Mouse (Mus musculus) adrenal gland, postnatal 14 days (tissue): Measurements from ENCODE around the gene Fgfr2. TPM values are rescaled to one million over a fixed set of nuclear protein-coding genes. Genes with fewer than 3 reads are reported as not detected.
A peak's percentile ranks its signal among the peaks of the same experiment; 100 is the strongest.

Experiments used
- DNase-seq: peaks from one replicate; pipeline ENCODE4 v3.0.0; 2021; ENCODE audit warnings: mixed read lengths
- total RNA-seq: library from RNA; stranded (reverse); gene quantifications from 2 replicates; pipeline ENCODE4 v1.2.3, GENCODE M21; 2021

Gene Fgfr2
- total RNA-seq, 1 experiment from 2014 or later, result 227 TPM

DNA sequence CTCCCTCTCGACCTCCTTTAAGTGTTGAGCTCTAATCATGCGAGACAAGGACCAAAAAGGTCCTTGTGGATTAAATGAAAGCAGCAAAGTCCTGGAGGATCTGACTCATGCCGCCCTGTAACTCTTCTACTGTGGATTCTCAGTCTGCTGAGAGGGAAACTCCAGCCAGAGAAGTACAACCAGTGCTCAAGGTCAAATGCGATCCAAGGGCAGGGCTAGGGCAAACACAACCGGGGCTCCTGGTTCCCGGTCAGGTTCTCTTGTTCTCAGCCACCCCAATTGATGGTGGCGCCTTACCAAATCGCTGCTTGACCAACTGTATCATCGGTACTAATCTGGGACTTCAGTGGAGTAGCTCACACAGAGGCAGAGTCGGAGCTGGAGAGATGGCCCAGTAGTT is 322.3 kb downstream of the Fgfr2 start:
- DNase-seq, result peak; percentile 41

DNA sequence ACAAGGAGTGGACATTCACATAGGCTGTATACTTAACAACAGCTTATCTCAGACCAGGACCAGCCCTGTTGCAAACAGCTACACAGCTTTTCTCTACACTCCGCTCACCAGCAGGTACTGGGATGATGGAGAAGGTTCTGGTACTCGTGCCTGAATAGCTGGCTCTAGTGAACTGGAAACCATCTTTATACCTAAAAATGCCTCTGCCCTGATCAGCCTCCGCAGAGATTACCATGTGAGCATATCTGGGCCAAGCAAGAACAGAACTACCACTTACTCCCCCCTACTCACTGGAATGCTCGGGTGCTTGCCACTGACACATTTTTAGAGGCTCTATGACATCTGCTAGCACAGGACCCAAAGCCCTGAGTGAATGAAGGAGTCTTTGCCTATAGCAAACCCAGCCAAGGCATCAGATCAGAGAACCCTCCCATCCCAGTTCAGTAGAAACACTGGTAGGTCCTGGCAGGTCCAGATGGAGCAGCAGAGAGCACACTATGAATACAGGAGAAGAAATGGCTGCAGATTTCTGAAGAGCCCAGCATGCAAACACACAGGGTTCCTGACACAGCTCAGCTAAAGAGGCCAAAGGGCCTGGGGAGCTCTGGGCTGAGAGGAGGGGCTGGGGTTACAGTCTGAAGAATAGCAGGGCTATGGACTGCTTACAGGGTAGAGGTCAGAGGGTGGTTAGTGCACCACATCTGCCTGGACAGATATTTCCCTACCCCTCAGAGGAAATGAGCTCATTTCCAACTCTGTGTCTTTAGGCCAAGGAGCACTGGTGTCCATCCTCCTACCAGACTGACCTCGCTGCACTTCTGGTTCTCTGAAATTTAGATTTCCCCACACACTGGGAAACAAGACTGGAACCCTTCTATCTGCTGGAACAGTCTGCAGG is 323.8 kb downstream of the Fgfr2 start:
- peak; percentile 19 for DNase-seq

GRCm38 (mm10) chr7:132795141-132795540 is 328.0 kb downstream of the Fgfr2 start:
- DNase-seq, result no peak

GRCm38 (mm10) chr7:132793467-132793866 is 329.7 kb downstream of the Fgfr2 start:
- DNase-seq, result peak; percentile 45

- DNase-seq, result no peak
Observed at GRCm38 (mm10) chr7:132790447-132791219, 332.5 kb downstream of the Fgfr2 start.

GRCm38 (mm10) chr7:132788826-132789225 is 334.3 kb downstream of the Fgfr2 start:
- DNase-seq, result peak; percentile 69

GRCm38 (mm10) chr7:132787496-132788190 is 335.5 kb downstream of the Fgfr2 start:
- no peak for DNase-seq

DNA sequence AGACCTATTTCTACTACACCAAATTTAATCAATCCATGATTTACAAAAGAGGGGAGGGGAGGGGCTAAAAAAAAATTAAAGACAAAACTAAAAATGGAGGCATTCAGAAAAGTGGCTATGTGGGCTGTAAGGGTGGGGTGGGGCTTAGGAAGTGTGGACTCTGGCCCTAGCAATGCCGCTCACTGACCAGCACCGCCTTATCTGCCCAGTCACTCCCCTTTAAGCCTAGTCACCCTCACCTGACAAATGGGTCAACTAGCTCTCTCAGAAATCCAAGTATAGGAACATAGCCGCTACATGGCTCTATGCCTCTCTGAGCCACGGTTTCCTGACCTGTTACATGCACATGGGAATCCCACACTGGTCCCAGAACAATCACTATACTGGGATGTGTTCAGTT is 336.1 kb downstream of the Fgfr2 start:
- no peak for DNase-seq

- DNase-seq, result no peak
Observed at GRCm38 (mm10) chr7:132786522-132786921, 336.6 kb downstream of the Fgfr2 start.

- no peak for DNase-seq
Observed at GRCm38 (mm10) chr7:132786011-132786410, 337.1 kb downstream of the Fgfr2 start.

GRCm38 (mm10) chr7:132784101-132784500 is 339.0 kb downstream of the Fgfr2 start:
- no peak for DNase-seq

GRCm38 (mm10) chr7:132781850-132782249 is 341.3 kb downstream of the Fgfr2 start:
- DNase-seq, result no peak

- DNase-seq, result no peak
Observed at GRCm38 (mm10) chr7:132781130-132781814, 341.9 kb downstream of the Fgfr2 start.

- no peak for DNase-seq
Observed at GRCm38 (mm10) chr7:132780611-132781010, 342.5 kb downstream of the Fgfr2 start.

GRCm38 (mm10) chr7:132778630-132779029 is 344.5 kb downstream of the Fgfr2 start:
- DNase-seq, result no peak

DNA sequence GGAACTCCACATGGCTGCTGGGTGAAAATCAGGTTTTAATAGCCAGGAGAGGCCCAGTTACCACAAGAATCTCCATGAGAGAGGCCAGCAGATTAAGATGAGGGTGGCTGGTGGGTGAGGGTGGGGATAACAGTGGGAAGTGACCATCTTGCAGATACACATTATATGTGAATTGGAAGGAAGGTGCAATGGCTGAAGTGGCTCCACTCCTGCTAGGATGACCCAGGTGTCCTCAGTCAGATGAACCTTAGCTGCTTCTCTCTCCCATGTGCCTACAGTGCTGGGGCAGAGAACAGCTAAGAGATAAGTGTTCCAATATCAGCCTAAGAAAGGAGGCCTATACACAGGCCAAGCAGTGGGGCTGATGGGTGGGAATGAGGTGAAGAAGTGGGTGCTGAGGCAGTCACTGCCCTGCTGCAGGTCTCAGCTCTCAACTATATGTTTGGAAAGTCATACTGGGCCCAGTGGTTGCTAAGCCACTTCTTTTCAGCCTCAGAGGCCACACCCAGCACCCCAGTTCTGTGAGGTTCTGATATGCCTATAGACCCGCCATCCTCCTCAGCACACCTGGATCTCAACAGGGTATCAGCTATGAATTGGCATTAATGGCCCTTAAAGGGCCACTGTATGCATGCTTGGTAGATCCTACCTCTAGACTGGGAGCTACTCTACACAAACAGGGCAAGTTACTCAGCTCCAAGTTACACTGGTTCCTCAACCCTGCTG is 345.3 kb downstream of the Fgfr2 start:
- DNase-seq, result no peak

DNA sequence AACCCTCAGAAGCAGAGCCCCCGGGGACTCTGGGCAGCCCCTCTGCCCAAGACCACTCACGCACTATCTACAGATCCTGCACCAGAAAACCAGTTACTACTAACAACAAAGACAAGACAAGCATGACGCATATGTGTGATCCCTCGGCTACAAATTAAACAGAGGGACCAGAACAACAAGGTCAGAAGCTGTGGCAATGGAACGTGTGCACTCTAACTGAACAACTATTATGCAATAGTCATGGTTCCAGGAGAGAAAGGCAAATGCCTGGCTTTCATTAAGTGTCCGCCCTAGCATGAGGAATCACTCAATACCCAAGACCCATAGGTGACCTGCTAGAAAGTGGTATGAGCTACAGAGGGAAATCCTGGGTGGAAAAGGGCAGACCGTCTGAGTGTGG is 346.0 kb downstream of the Fgfr2 start:
- no peak for DNase-seq

DNA sequence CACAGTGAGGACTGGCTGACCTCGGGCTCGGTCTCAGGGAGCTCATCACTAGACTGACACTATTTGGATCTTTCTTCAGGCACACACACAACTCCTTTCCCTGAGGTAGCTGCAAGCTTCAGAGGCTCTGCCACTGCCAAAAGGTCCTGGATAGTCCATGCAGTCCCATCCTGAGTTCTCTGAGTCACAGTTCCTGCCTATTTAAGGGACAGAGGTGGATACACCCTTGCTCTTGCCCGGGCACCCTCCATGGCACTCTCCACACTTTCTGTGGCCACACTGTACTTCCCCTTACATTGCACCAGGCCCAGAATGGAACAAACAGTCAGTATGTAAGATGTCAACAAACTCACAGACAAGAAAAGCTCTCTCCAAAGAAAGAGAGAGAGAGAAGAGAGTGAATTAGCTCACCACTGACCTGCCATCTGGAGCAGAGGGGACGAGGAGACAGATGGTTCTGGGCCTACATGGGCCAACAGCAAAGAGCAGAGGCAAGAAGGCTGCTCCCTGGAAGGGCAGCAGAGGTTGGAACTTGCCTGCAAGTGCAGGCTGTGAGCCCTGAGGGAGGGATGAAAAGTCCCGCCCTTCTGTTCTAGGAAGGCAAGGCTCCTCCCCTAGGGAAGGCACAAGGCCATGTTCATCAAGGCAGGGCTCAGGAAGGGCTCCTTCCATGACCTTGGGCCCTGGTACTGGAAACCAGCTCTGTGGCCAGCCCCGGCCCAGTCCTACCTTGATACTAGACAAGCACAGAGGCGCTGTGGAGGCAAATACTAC is 346.6 kb downstream of the Fgfr2 start:
- peak; percentile 86 for DNase-seq

GRCm38 (mm10) chr7:132775922-132776321 is 347.2 kb downstream of the Fgfr2 start:
- DNase-seq, result no peak

DNA sequence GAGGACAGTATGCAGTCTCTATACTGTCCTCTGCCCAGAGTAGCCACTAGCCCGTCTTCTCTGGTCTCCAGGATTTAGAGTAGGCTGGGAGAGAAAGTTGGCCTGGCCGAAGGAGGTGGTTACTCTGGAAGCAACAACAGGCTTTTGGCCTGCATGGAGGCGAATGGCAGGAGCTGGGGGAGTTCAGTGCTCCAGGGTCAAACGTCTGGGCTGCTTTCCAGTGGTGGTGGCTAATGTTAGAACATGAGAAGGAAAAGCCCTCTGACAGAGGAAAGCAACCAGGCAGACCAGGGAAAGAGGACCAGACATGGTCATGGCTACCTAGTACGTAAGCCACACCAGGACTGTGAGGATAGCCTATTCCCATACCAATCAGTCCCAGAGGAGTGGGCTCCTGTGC is 347.8 kb downstream of the Fgfr2 start:
- peak; percentile 86 for DNase-seq
